Mouse (Mus musculus) MEL-GATA-1-ER (cell line): ENCODE measurements around the gene Gm45140.

Source experiments
- DNase-seq: peaks from one replicate; pipeline ENCODE4 v3.0.0-alpha.2; 2012; ENCODE audit warnings: low read depth; ENCODE audit errors: extremely low read depth

Gene Gm45140

DNA sequence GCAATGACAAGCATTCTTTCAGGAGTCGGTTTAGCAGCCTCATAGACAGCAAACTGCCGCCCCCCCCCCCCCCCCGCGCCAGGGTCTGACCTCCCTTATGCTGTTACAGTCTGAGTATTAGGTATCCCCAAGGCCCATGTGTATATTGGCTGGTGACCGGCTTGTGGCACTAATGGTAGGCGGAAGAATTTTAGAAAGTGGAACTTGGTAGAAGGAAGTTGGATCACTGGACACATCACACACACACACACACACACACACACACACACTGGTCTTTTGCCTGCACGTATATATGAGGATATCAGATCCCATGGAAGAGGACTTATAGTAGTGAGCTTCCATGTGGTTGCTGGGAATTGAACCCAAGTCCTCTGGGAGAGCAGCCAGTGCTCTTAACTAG is 33.1 kb downstream of the Gm45140 start:
- no peak for DNase-seq

- no peak for DNase-seq
Observed at GRCm38 (mm10) chr6:87799576-87799975, 36.0 kb downstream of the Gm45140 start.

- no peak for DNase-seq
Observed at GRCm38 (mm10) chr6:87797321-87797720, 38.3 kb downstream of the Gm45140 start.

DNA sequence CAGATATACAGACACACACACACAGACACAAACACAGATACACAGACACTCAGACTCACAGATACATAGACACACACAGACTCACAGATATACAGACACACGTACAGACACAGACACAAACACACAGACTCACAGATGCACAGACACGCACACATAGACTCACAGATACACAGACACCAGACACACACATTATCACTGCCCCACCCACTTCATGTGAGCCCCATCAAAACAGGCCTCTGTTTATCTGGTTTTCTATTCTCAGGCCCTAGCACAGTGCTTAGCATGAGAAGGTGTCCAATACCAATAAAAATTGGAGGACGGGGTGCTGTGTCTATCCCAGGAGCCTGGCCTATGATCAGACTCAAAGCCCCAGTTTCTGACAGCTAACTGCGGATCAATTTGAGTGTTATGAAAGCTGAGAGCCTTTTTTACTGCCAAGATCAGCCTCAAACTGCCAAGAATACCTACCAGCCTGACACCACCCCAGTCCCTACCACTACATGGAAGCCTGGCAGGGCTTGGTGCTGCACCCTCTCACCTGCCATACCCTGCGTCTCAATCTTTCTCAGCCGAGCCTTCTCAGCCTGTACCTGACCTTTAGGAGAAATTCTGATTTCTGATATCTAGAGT is 39.2 kb downstream of the Gm45140 start:
- DNase-seq, result no peak

GRCm38 (mm10) chr6:87795385-87796150 is 40.0 kb downstream of the Gm45140 start:
- no peak for DNase-seq

GRCm38 (mm10) chr6:87793821-87794510 is 41.6 kb downstream of the Gm45140 start:
- DNase-seq, result no peak

GRCm38 (mm10) chr6:87791826-87792225 is 43.8 kb downstream of the Gm45140 start:
- no peak for DNase-seq

- peak; percentile 84 for DNase-seq
Observed at GRCm38 (mm10) chr6:87790779-87791480, 44.7 kb downstream of the Gm45140 start.

GRCm38 (mm10) chr6:87789791-87790190 is 45.8 kb downstream of the Gm45140 start:
- DNase-seq, result no peak

- no peak for DNase-seq
Observed at GRCm38 (mm10) chr6:87788896-87789587, 46.6 kb downstream of the Gm45140 start.

DNA sequence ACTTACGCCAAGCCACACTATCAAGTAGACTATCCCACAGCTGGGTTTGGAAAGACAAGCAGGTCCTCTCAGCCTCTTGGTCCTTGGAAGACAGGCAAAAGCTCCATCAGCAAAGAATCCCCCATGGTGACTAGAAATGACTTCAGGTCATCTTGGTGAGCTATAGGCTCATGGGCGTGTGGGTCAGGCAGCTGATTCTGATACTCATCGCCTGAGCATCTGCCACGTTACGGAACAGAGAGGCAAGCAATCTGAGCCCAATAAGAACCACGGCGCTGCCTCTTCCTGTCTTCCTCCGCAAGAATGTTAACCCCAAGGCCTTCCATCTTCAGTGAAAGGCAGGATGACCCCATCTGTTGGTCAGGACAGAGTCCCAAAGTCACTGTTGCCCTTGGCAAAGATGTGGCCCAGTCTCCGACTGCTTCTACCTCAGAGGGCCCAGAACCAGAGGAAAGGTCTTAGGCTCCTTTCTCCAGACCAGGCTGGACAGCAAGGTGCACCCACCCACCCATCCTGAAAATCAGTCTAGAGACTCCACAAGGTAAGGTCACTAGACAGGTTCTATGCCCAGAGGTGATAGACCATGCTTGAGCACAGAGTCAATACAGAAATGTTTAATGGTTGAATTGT is 47.2 kb downstream of the Gm45140 start:
- DNase-seq, result no peak

GRCm38 (mm10) chr6:87787108-87787890 is 48.3 kb downstream of the Gm45140 start:
- DNase-seq, result no peak

DNA sequence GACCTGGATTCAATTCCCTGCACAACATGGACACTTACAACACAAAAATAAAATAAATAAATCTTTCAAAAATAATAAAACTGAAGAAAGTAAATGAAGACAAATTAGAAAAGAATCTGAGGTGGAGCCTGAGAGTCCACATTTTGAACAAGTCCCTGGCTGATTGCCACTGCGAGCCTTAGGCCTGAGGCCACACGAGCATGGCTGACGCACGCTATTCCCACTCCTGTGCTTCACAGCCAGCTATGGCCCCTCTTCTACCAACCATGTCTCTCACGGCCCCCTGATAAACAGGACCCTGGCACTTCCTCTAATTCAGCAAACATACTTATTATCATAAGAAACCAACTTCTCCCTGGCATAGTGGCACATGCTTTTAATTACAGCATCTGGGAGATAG is 49.0 kb downstream of the Gm45140 start:
- DNase-seq, result no peak

DNA sequence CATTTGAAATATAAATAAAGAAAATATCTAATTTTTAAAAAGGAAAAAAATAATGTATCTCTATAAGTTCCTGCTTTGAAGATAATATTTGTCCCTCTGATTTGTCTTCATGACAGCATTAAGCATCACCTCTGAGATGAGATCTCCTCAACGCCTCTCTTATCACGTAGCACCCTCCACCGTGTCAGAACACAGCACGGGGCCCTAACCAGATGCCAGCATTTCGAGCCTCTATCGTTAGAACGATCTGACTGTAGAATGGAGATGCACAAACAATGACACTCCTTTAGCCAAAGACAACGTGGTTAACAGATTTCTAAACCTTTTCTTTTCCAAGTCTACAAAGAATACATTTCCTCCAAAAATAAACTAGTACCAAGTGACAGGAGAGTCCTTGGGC is 51.6 kb downstream of the Gm45140 start:
- DNase-seq, result no peak

- DNase-seq, result no peak
Observed at GRCm38 (mm10) chr6:87780546-87781301, 54.9 kb downstream of the Gm45140 start.

GRCm38 (mm10) chr6:87779174-87780165 is 56.1 kb downstream of the Gm45140 start:
- no peak for DNase-seq

DNA sequence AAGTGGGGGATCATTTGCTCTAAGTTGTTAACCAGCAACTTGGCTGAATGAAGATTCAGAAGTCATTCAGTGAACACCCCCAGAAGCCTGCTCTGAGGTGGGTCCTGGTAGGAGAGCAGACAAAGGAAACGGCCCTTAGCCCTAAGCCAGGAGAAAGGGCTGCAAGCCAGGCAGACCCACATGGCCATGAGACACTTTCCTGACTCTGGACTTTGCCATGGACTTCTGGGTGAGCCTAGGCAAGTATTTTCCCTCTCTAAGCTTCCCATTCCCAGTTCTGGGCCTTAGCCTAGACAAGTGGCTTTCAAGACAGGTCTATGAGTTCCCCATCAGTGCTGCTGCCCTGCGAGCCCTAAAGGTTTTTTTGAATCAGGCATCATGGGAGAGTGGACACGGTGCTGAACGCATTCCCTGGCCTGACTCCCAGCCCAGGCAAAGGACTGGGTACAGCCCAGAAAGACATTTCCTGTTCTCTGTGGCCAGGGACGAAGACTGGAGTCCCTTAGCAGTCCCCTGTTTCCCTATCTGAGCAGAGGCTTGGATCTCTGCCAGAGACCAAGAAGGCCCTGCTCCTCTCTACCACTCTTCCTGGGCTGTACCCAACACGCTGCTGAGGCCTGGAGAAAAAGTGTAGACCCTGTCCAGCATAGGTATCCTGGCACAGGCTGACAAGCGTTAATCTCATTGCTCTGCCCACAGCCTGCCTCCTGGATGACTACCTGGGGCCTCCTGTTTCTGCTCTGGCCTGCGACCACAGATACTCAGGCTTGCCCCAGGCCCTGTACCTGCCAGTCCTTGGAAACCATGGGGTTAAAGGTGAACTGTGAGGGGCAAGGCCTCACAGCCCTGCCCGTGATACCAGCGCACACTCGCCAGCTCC is 57.1 kb downstream of the Gm45140 start:
- peak; percentile 62 for DNase-seq
